Mouse (Mus musculus): ENCODE results near the gene Cdkn2b.

Gene Cdkn2b

DNA sequence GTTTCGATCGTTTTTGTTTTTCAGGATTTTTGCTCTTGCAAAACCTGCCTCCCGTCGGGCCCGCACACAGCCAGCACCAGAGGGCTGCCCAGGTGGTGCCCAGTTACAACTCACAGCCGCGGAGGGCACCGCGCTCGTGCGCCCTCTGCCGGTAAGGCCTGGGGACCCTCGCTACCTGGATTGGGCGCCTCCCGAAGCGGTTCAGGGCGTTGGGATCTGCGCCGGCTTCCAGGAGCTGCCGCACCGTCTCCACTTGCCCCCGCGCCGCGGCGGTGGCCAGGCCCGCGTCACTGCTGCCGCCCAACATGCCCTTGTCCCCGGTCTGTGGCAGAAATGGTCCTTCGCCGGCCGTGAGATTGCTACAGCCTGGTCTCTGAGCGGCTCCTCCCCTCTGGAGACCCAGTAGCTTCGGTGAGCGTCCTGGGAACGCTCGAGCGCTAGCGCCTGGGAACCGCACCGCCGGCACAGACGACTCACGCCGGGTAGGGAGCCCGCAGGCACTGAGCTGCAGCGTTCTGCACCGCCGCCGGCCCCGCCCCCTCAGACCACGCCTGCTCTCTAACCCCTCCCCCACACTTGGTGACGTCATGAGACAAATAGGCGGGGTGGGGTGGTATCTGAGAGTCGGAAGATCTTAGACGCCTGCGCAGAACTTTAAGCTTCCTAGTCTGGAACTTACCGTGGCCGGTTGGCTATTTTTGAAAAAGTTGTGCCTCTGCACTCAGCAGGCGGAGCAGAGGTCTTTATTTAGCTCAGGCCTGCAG lies at the start of gene Cdkn2b:
Cdkn2b (minus strand) TSS at position 549 of the 764 bp plus-strand sequence.
- DNase-seq (ENCODE audit: low spot score), result peak; percentile 61

DNA sequence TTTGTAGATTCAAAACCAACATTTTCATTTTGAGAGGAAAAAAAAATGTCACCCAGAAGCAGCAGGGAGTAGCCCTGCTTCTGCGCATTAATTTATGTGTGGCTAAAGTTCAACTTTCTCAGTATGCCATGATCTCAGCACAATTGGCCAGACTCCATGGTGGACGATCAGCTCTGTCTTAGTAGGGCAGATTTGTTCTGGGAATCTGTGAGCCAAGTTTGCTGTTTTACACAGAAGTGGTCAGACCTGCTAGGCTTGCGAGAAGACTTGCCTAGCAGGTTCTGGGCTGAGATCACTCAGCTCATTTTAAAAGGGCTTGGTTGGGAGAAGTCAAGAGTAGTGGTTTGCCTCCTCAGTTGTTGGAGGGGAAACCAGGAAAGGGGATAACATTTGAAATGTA lies 49.5 kb upstream of the Cdkn2b start:
- DNase-seq (ENCODE audit: low spot score), result no peak

DNA sequence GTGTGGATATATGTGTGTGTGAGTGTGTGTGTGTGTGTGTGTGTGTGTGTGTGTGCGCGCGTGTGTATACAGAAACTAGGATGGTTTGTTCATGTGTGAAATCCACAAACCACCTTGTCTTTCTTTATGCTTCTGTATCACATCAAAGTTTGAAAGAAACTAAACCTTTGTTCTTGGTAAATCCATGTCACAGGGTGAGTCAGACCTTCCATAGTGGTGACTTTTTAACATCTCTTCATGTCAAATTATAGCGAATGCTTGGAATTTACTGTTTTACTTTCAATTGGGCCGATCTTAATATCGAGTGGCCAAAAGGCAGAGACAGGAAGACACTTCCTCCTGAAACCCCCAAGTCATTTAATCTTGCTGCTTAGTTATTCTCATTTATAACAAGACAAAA lies 48.7 kb upstream of the Cdkn2b start:
- DNase-seq (ENCODE audit: low spot score), result no peak

DNA sequence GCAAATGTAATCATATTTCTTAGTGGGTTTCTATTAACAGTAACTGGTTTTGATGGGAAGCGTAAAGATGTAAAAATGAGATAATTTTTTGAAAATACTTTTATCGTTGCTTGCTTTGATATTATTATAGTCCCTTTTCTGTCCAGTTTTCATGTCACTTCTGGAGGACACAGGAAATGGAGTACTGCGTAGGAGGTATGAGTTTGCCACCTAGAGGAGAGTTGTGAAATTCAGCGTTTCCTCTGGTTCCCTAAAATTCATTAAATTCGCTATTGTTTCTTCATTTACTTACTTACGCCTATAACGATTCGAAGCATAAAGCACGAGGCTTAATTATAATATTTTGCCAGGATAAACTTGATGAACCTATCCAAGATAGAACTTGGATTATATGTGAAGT lies 43.1 kb upstream of the Cdkn2b start:
- no peak for DNase-seq (ENCODE audit: low spot score)

DNA sequence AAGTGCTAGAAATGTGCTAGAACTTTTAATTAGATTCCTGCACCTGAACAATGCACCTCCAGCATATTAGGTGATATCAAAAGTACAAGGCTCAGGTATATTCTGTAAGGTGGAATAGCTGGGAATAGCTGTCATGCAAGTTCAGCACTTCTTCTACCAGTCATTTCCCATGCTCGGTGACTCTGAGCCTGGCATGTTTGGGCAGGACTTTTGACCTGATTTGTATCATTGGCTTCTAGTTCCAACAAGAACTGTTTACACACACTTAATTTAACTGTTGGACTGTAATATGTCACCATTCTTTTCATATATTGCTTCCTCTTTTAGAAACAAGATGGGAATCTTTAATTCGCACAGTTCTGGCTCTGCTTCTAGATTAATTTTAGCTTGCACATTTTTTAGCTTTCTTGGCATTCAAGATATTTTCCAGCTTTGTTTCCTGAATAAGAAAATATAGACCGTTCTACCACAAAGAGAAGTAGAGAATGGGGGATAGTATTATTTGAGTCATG lies 42.3 kb upstream of the Cdkn2b start:
- no peak for DNase-seq (ENCODE audit: low spot score)

DNA sequence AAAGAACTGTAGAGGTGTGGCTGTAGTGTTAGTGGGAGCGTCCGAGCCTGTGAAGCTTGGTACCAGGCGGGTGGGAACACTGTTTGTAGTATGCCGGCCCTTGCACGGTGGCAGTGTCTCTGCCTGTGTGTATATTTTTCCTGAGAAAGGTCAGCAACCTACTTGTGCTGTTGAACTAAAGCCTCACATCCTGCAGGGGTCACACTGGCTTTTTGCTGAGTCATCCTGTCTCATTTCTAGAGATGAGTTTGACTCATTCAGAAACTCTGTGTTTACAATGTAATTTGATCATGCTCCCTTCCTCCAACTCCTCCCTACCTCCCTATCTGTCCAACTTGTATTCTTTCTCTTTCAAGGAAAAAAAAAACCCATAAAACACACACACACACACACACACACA lies 40.6 kb upstream of the Cdkn2b start:
- DNase-seq (ENCODE audit: low spot score), result no peak

DNA sequence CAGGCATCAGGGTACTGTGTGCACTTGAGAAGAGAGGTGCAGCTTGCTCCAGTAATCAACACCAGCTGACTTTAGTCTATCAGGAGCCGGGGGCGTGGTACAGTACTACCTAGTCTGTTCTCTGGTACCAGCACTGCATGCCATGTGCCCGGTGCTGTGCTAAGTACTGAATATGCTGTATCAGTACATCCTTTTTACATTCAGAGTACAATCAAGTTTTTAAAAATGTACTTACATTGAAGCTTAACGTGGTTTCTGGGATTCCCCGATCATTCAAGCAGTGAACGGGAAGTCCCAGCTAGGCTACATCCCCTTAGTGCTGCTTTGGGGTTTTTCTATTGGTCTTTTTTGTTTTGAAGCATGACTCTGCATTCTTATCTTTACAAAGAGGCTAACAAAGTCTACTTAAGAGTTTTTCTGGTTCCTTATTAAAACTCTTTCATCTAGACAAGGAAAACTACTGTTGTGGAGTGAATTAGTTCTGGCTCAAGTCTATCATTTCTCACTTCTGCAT lies 40.2 kb upstream of the Cdkn2b start:
- DNase-seq (ENCODE audit: low spot score), result no peak

DNA sequence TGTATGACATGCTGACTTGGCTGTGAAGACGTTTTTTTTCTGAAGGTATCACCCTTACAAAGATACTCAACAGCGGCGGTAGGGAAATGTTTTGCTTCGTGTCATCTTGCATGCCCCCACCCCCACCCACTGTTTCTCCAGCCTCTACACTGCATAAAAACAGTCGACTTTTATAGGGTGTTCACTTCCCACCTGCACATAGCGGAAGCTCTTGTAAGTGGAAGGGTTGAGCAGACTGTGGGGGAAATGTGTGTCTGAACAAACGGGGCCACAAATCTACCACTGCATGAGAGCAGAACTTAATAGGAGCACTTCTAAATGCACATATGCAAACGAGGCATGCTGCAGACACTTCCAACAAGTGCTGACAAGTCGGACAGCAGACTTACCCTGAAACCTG lies 39.6 kb upstream of the Cdkn2b start:
- DNase-seq (ENCODE audit: low spot score), result no peak

DNA sequence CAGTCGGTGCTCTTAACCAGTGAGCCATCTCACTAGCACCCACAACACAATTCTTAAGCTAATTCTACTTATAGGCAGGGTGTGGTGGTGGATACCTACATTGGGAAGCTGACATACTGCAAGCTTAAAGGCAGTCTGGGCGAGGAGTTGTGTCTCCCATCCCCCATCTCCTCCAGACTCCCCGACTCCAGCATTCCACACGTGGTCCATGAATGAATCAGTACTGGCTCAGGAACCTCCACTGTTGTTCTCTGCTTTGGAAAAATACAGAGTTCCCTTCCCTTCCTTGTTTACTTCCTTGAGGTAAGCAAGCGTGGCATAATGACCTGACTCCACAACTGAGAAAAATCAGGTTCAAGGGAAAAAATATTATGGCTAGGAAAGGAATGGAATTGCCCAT lies 38.0 kb upstream of the Cdkn2b start:
- no peak for DNase-seq (ENCODE audit: low spot score)

DNA sequence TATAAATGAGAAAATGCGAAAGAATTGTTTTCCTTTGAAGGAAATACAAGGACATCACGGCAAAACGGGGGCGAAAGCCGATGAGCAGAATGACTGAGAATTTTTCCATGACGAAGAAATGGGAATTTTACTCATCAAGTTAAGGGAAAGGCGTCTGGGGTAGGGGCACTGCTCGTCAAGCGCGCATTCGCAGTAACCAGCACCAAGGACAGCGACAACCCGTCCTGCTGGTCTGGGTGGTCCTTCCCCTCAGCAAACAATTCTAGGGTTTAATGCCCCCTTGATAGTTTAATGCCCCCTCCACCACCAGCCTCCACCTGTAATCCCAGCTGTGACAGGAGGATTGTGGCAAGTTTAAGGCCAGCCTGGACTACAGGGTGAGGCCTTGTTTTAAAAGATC lies 2.6 kb upstream of the Cdkn2b start:
- no peak for DNase-seq (ENCODE audit: low spot score)

DNA sequence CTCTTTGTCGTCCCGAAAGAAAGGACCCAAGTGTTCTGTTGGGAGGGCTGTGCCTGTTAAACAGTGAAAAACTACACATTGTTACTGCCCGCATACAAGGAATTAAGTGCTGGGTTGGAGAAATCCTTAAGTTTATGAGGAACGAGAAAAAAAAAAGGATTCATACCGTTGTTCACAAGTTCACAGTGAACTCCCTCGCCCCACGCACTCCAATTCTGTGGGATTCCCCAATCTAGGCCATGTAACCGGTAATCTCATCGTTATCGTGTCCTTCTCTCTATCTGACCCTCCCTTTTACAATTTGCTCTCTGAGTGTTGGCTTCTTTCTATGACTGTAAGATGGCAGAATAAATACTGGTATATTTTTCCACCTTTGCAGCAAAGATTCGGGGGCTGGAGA lies 843 bp downstream of the Cdkn2b start:
- no peak for DNase-seq (ENCODE audit: low spot score)

DNA sequence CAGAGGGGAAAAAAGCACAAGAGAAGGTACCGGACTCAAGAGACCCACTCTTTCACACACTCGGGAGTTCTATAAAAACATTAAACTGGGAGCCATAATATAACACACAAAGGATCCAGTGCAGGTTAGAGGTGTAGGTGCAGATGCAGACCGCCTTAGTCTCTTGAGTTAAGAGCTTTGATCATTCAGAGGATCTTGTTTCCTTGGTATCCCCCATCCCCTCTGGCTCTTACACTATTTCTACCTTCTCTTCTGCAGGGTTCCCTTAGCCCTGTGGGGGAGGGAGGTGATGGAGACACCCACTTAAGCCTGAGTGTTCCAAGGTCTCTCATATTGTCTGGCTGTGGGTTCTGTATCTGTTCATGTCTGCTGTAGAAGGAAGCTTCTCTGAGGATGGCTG lies 2.8 kb downstream of the Cdkn2b start:
- no peak for DNase-seq (ENCODE audit: low spot score)

DNA sequence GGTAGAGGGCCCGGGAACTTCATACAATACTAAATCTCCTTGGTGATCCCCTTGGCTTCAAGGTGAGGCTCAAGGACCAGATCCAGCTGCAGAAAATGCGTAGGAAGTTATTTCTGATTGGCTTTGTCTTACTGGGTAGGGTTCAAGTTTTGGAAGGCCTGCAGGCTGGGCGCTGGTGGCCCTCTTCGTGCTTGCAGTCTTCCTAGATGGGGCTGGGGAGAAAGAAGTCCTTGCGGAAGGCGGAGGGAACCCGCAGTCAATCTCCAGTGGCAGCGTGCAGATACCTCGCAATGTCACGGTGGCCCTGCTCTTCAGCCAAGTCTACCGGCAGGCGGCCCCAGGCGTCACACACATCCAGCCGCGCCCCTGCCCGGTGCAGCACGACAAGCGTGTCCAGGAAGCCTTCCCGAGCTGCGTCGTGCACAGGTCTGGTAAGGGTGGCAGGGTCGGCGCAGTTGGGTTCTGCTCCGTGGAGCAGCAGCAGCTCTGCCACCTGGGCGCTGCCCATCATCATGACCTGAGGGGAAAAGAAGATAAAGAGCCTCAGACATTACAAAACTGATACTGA lies 4.0 kb downstream of the Cdkn2b start:
- DNase-seq (ENCODE audit: low spot score), result no peak

DNA sequence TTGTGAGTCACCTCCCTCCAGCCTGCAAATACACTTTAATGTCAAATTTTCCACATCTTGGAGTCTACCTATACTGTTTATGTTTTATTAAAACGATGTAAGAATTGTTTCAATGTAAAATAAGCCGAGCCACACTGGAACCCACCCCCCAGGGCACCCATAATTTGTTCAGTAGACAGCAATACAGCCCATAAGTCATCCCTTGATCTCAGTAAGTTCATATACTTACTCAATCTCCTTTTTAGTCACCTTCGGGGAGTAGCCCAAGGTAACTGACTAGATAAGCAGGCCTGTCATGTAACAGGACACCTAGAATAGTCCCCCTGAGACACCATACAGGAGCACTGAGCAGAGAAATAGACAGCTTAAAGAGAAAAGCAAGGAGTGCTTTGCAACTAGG lies 5.1 kb downstream of the Cdkn2b start:
- DNase-seq (ENCODE audit: low spot score), result no peak

DNA sequence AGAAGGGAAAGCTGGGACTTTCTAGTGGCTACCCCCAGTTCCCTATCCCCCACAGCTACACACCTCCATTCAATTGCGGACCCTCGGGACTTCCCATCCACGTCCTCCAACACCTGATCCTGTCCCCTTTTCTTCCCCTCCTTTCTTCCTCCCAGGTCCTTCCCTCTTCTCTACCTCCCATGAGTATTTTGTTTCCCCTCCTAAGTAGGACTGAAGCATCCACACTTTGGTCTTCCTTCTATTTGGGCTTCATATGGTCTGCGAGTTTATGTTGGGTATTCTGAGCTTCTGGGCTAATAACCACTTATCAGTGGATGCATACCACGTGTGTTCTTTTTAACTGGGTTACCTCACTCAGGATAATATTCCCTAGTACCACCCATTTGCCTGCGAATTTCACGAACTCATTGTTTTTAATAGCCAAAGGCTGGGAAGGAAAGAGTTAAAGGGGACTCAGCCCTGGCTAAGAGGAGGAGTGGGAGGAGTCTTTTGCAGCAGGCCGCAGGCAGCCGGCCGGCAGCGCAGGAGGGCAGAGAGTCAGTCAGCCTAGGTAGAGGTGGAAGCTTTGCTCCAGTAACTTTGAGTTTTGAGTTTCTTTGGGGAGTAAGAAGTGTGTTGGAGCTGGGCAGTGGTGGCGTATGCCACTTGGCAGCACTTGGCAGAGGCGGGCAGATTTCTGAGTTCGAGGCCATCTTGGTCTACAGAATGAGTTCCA lies 7.4 kb downstream of the Cdkn2b start:
- DNase-seq (ENCODE audit: low spot score), result no peak

DNA sequence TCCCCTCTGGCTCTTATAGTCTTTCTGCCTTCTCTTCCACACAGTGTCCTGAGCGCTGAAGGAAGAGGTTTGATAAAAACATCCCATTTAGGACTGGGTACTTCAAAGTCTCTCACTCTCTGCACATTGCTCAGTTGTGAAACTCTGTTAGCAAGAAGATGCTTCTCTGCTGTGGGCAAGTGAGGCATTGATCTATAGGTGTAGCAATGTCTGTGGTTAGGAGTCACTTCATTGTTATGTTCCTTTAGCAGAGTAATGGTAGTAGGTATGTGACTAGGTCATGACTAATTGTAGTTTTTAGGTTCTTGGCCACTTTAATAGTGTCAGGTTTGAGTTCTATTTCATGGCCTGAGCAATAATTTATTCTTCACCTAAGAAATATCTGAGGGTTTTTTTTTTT lies 8.7 kb downstream of the Cdkn2b start:
- no peak for DNase-seq (ENCODE audit: low spot score)

DNA sequence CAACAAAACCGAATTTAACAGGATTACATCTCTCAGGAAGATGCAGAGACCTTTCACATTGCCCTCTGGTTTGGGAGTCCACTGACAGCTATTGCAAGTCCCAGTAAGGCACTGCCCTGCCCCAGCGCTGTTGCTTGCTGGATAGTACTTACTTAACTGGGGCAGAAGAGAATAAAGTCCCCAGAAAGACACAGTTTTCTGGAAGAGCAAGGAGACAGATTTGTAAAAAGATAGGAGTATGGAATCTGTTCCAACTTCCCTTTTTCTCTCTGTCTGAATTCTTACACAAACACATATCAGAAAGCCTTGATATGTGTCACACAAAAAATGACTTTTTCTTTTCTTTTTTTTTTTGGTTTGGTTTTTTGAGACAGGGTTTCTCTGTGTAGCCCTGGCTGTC lies 11.1 kb downstream of the Cdkn2b start:
- no peak for DNase-seq (ENCODE audit: low spot score)

DNA sequence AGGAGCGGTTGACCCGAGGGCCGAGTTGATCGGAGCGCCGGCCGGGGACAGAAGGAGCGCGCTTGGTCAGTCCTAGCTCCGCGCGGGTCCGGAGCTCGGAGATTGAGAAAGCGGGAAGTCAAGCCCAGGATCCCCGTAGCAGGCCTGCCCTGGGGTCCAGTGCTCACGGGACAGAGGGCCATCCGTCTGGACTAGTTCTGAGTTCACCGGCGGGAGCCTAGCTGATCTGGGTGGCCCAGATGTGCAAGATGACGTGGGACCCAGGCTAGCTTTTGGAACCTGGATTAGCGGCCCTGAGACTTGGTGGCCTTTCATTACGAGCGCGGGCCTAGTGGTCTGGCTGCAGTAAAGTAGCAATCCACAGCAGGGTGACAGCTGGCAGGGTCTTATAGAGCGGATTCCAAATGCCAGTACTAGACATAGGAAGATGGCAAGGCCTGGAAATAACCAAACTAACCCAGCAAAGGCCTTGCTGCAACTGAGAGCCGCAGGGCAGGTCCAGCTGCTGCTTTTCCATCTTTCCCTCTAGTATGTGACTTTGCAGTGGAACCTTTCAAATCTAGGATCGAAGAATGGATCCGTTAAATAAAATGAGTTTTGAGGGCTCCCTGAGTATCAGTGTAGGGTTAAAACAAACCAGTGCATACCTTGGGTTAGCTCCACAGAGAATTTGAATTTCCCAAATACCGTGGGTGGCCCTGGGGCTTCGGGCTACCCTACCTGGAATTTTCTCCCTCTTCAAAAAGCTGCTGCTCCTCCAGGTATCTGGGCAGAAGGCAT lies 15.2 kb downstream of the Cdkn2b start:
- no peak for DNase-seq (ENCODE audit: low spot score)

DNA sequence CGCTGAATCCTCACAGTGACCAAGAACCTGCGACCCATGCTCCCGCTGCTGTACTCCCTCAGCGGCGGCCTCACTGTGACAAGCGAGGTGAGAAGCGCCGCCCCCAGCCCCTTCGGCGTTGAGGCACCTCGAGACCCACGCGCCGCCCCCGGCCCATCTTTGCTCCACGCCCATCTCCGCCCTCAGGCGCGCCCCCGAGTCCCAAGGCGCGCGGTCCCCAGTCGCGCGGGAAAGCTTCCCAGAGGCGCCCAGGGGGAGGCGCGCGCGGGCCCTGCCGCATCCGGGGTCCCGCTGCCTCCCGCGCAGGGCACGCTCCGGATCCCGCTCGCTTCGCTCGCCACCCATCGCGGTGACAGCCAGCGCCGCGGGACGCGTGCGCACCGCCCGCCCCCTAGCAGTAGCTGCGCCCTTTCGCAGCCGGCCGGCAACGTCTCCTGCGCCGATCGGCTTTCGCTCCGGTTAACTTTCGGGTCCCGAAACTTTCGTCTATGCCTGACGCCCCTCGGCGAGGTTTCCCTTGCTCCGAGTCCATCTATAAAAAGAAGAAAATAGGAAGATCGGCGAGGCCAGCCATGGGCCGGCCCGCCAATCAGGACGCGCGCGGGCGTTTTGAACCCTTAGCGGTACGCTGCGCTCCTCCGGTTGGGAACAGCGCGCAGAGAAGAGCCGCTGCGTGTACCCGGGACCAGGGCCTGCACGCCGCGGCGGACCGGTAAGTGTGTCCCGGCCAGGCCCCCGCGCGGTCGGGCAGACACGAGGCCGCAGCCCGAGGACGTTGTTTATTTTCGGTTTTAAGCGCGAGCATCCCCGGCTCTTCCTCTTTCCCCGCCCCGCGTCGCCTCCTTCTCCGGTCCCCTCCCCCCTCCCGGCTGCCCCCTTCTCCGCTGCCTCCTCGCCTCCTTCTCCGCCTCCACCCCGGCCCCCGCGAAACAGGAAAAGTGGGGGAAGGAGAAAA lies 16.1 kb downstream of the Cdkn2b start, which contains the start of gene Cdkn2a:
Cdkn2a (minus strand) TSS at position 168 of the 955 bp plus-strand sequence.
- peak; percentile 10 for DNase-seq (ENCODE audit: low spot score)

DNA sequence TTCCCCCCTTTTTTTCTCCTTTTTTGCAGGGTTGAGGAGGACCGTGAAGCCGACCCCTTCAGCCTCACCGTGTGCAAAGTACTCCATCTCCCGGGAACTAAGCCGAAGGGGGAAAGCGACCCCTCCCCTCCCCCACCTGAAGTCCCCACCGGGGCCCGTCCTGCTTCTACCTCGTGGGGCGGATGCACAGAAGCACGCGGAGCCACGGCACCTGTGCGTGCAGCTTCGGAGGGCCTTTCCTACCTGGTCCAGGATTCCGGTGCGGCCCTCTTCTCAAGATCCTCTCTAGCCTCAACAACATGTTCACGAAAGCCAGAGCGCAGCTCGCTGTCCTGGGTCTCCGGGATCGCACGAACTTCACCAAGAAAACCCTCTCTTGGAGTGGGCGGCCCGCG lies 16.8 kb downstream of the Cdkn2b start:
- no peak for DNase-seq (ENCODE audit: low spot score)

DNA sequence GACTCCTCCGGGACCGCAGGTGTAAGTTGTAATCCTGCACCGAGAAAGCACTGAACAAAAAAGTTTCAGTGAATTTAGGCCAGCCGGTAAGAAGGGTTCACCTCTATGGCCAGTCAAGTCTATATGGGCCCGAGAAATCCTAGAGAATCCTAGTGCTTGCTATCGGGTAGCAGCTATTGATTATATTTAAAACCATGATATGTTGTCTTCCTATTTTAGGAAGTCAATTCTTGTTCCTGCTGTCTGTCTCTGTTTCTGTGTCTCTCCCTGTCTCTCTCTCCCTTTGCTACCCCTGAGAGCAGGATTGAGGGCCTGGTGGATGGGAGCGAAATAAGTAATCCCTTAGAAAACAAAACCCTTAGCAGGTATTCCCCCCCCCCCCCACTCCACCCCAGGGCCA lies 17.3 kb downstream of the Cdkn2b start:
- DNase-seq (ENCODE audit: low spot score), result no peak
